Mouse (Mus musculus) ES-Bruce4 (cell line): ENCODE measurements around the gene Olfr186.

Source experiments
- CTCF ChIP-seq: IDR thresholded peaks from one replicate; pipeline ENCODE4 v1.8.1; 2011; ENCODE audit warnings: low read depth, low read length
- POLR2A ChIP-seq: IDR thresholded peaks from one replicate; pipeline ENCODE4 v1.8.1; 2011; ENCODE audit warnings: low read length; ENCODE audit not compliant: insufficient read depth

DNA sequence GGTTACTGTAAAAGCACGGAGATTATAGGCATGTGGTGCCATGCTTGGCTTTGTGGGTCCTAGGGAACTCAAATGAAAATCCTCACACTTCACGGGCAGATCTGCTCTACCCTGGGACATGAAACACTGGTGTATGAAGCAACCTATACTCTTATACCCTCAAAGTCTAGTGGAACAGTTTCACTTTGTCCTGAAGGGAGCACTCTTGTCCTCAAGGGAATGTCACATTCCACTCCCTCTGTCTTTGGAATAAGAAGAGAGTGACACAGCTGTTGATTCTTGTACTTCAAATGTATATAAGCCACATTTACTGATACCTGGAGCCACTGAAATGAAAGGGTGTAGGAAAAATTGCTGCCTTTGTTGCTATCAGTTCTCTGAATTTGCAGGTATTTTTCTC, 35.0 kb downstream of the Olfr186 start, which contains the start of gene Olfr183:
- TF ChIP-seq CTCF, result no peak
- no peak for TF ChIP-seq POLR2A
